Mouse (Mus musculus) CD4-positive, CD25-positive, alpha-beta regulatory T cell (primary cell): ENCODE measurements around the gene Ing1. TPM values are rescaled to one million over a fixed set of nuclear protein-coding genes. Genes with fewer than 3 reads are reported as not detected.

Experiments used
- polyA plus RNA-seq: library from polyadenylated mRNA; unstranded; fragments of 100-300 nt; shearing (Covaris generic); gene quantifications from one replicate; pipeline ENCODE4 v1.2.1, GENCODE M21; 2017

The Ing1 gene
- polyA plus RNA-seq = 91.8 TPM

GRCm38 (mm10) chr8:11554799-11555719, at the start of gene Ing1:
Ing1 (plus strand) TSS chr8:11555571.

GRCm38 (mm10) chr8:11550281-11550948, 5.0 kb upstream of the Ing1 start, which contains the start of gene Cars2:
Cars2 (minus strand) TSS chr8:11550783.

Other genes with a start within 250 kb of the Ing1 start
- 0.08 TPM for gene Col4a2, start 242.8 kb upstream of the Ing1 start, polyA plus RNA-seq
- 0.24 TPM for gene Col4a1, start 242.7 kb upstream of the Ing1 start, polyA plus RNA-seq
- gene Rab20, start 76.9 kb upstream of the Ing1 start, polyA plus RNA-seq = 5.2 TPM
- gene Naxd, start 58.1 kb upstream of the Ing1 start, polyA plus RNA-seq = 75.9 TPM
- 36.9 TPM for gene Cars2, start 4.8 kb upstream of the Ing1 start, polyA plus RNA-seq
- 116 TPM for gene Ankrd10, start 80.2 kb downstream of the Ing1 start, polyA plus RNA-seq
- not detected for gene 1700016D06Rik, start 145.5 kb downstream of the Ing1 start, polyA plus RNA-seq
- gene Arhgef7, start 172.2 kb downstream of the Ing1 start, polyA plus RNA-seq = 19.4 TPM